Mouse (Mus musculus): Measurements from ENCODE around the gene Slc2a3.
"Not testable (repeated sequence)": the region's sequence is repeated elsewhere in the genome, so short reads cannot be mapped to it uniquely, and the experiment has no call there.

Gene Slc2a3

GRCm38 (mm10) chr6:122706337-122706840 is 95.1 kb downstream of the Slc2a3 start:
- no peak for DNase-seq

DNA sequence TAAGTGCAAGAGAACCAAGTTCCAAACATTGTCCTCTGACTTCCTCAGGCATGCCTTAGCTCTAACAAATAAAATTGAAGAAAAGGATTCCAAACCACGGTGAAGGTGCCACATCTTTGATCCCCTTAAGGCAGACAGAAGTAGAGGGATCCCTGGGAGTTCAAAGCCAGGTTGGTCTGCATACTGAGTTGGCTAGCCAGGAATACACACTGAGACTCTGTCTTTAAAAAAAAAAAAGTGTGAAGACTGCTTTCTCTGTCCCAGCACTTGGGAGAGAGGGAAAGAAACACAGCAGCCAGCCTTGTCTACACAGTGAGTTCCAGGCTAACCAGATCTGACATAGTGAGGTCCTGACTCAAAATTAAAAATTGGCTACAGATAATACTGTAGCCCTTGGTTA is 97.7 kb downstream of the Slc2a3 start:
- no peak for DNase-seq

- DNase-seq: no peak
Measured at GRCm38 (mm10) chr6:122703251-122703650, 98.2 kb downstream of the Slc2a3 start.

DNA sequence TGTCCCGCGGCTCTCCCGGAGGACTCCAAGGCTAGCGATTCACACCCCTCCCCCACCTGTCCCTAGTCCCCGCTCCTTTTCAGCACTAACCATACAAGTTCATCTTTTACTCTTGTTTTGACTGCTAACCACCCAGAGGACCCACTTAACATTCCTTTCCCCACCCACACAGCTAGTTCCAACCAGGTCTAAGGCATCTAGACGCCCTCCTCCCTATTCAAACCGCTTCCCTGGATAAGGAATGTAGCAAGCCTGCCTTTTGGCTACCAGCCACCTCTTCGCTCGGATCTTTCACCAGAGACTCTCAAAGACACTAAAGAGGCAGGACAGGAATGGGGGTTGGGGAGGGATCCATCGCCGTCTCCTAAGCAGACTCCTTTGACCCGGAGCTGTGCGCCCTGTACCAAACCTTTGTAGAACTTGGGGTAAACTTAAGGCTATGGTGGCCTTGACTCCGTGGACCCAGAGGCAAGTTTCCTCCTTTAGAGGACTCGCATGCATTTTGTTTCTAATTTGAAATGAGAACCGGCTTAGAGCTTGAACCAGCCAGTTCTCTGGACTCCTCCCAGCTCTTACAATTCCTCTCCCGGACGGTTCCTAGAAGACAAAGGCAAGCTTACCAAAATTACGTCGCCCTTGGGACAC is 98.8 kb downstream of the Slc2a3 start:
- DNase-seq: peak; percentile 65 to 69

DNA sequence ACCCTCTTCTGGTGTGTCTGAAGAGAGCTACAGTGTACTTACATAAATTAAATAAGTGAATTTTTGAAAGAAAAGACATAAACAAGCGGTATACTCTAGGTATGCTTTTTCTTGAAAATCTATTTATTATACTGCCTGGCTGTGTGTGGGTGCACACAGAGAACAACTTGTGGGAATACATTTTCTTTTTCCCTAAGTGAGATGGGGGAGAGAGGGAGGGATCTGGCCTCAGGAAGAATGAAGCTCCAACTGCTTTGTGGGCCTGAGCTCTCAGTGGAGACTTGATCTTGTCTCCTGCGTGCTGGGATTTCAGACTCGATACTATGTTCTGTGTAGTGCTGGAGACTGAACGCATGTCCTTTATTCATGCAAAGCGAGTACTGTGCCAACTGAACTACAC is 99.6 kb downstream of the Slc2a3 start:
- DNase-seq: no peak

DNA sequence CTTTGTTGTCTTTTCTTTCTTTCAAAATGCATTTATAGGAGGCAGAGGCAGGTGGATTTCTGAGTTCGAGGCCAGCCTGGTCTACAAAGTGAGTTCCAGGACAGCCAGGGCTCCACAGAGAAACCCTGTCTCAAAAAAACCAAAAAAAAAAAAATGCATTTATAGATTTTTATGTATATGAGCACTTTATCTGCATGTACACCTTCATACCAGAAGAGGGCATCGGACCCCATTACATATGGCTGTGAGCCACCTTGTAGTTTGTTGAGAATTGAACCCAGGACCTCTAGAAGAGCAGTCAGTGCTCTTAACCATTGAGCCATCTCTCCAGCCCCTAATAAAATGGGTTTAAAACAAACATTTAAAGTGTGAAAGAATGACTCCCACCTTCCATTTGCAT is 101.8 kb downstream of the Slc2a3 start:
- DNase-seq: not testable (repeated sequence)

- DNase-seq: no peak
Measured at GRCm38 (mm10) chr6:122695398-122695797, 106.0 kb downstream of the Slc2a3 start.

- no peak for DNase-seq
Measured at GRCm38 (mm10) chr6:122690082-122690481, 111.4 kb downstream of the Slc2a3 start.

- DNase-seq: no peak
Measured at GRCm38 (mm10) chr6:122689411-122690055, 111.9 kb downstream of the Slc2a3 start.

DNA sequence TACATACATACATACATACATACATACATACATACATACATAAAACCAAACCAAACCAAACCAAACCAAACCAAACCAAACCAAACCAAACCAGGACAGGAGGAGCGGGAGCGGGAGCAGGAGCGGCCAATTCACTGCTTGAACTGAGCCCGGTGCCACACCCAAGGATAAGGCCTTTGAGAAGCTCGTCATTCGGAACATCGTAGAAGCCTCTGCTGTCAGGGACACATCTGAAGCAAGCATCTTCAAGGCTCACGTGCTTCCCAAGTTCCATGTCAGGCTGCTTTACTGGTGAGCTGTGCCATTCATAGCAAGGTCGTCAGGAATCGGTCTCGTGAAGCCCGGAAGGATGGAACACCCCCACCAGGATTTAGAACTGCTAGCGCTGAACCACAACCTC is 114.7 kb downstream of the Slc2a3 start:
- no peak for DNase-seq

DNA sequence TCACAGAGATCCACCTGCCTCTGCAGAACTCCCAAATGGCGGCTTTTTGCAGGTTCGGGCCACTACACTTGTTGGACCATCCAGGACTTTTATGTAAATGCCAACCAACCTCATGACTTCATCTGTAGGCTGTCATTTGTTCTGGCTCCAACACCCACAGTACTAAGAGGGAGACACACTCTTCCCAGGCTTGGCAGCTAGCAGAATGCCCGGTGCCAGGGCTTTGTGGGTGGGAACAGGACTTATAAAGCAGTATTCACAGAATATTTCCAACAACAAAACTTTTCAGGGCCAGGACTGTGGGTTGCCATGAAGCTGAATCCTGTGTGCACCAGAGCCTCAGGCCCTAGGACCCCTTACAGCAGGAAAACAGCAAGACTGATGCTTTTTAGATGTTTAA is 118.8 kb downstream of the Slc2a3 start:
- DNase-seq: peak in 1 of 2 experiments; percentile 28

Measured in cerebellum, postnatal 10 days (tissue).